Mouse (Mus musculus) cerebellum, adult 2 months (tissue): ENCODE data around the gene Npas3.

Experiments
- CTCF ChIP-seq: fragments of 200-500 bp; IDR thresholded peaks from 2 replicates; pipeline ENCODE4 v1.5.1; 2011; ENCODE audit warnings: low read depth, mild to moderate bottlenecking, control low read depth, low read length, moderate library complexity, borderline replicate concordance; ENCODE audit not compliant: insufficient read depth
- POLR2A ChIP-seq: fragments of 200-500 bp; IDR thresholded peaks from 2 replicates; pipeline ENCODE4 v1.6.1; 2011; ENCODE audit warnings: low read length, control low read depth, borderline replicate concordance; ENCODE audit not compliant: insufficient read depth

- TF ChIP-seq CTCF (no peak), POLR2A (no peak)
Observed at GRCm38 (mm10) chr12:54053598-54053997, 805.1 kb downstream of the Npas3 start.
